Mouse (Mus musculus) CH12F3 (cell line): ENCODE results near the gene Mbd3.

Experiments used
- in situ Hi-C: fragments of 300-500 bp; cut with MboI; formaldehyde crosslinking; loops from 2 replicates; pipeline ENCODE4 v1.14.3; 2020; ENCODE audit warnings: low sequenced_read_pairs

Mbd3 gene

DNA sequence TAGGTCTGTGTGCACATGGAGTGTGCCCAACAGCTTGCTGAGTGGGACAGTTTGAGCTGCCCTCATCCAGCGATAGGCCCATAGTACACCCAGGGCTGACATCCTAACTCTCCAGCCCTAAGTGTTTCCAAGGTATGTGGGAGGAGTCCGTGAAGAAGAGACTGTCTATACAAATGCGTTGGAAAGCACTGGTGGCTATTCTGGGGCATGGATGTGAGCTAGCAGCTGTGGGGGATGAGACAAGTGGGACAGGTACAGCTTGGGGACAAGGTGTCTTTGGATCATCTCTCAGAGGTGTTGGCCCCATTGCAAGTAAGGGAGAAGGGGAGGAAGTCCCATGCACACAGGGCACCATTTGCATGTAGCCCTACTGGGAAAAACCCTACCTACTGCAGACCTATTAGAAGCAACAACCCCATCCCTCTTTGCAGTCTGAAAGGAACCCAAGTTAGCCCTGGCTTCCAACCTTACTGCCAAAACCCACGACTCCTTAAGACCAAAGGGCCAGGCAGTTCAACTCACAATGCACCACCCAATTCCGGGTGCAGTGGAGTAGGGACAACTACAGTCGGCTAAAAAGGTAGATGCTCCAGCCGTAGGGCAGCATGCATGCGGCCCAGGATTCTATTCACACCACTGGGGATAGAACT lies 1.7 kb downstream of the Mbd3 start:
- in situ Hi-C loops, result no loop called here

DNA sequence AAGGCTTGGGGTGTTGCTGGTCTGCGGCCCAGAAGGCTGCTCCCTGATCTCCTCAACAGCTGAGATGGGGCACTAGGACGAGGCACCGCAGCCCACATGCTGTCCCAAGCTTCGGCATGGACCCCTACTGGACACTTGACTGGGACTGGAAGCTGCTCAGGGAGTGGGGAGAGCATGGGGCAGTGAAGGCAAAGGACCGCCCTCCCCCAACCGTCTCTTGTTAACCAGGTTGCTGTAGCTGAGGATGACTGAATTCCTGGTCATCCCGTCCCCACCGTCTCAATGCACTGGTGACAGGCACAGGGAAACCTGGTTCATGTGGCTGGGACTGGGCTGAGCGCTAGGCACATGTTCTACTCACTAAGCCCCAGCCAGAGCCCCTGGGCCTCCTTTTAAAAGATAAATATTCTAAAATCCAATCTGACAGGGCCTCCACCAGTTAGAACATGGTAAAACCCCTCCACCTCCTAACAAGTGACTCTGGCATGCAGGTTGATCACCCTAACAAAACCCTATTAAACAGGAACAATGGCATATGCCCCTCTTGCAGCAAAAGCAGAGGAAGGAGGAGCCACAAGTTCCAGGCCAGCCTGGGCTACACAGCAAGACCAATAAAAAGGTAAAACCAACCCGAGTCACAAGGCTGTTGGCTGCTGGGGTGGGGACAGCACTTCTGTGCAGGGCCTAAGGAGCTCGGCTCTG lies 2.4 kb downstream of the Mbd3 start:
- in situ Hi-C loops, result no loop called here

DNA sequence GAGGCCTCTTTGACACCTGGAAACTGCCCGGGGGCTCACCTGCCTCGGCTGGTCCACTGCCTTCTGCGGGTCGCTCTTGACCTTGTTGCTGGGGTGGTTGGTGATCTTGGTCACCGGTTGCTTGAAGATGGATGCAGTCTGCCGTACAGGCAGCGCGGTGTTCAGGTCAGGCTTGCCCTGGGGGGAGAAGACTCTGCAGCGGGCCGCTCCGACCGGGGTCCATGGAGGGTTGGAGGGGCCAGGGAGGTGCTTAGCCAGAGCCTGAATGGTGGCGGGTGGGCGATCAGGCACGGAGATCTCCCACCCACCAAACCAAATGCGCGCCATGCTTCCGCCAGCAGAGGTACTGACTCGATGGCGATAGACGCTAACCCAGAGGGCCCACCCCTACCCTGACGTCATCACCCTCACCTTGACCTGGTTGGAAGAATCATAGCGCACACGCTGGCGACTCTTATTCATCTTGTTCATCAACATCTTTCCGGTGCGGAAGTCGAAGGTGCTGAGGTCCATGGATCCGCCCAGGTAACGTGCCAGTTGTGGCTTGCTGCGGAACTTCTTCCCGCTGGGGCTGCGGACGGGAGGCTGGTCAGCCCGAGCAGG lies 4.2 kb downstream of the Mbd3 start:
- in situ Hi-C loops, result no loop called here

DNA sequence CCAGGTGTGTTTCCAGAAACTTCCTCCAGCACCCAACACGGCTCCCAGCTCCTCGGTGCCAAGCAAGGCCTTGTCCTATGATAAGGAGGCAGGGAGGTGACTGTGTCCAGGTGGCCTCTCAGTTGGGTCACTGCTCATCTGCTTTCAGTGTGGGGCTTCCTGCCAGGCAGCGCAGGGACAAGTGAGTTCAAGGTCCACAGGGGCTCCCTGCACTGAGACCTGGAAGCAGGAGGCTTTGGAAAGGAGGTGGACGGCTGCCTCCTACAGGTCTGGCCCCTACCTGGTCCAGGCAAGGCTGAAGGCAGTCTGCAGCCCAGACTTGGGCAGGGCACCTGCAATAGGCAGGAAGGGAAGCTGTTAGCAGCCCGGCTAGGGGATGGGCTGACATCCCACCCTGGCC lies 6.7 kb downstream of the Mbd3 start:
- in situ Hi-C loops, result no loop called here

DNA sequence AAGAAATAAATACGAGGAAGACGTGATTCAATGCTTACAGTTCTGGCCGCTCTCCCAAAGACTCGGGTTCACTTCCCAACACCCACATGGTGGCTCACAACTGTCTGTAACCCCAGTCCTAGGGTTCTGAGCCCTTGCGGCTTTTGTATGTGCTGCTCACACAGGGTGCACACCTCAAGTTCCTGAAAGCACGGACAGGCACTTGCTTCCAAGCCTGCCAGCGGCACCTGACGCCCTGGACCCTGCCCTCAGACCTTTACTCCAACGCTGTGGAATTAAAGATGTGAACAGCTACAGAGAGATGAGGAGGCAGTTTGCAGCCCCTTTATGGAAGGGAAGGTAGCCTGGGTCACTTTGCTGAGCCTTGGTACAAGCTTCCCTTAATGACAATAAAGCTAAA lies 8.7 kb downstream of the Mbd3 start:
- in situ Hi-C loops, result no loop called here

DNA sequence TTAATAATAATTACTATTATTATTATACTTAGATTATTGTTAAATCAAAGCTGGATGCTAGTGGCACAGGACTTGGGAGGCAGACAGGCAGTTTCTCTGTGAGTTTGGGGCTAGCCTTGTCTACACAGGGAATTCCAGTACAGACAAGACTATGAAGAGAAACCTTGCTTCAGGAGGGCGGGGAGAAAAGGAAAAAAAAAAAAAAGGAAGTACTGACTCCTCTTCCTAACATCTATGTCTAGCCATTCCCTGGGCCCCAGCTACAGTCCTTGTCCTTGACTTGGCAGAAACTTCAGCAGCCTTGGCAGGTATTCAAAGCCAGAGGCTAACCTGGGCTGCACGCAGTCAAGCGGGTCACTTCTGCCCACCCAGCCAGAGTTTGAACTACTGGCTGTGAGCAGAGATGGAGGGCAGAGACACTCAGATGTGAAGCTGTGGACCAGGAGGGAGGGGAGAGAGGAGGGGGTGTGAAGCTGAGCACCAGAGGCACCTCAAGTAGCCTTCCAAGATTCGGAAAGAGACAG lies 10.1 kb downstream of the Mbd3 start:
- in situ Hi-C loops, result no loop called here

DNA sequence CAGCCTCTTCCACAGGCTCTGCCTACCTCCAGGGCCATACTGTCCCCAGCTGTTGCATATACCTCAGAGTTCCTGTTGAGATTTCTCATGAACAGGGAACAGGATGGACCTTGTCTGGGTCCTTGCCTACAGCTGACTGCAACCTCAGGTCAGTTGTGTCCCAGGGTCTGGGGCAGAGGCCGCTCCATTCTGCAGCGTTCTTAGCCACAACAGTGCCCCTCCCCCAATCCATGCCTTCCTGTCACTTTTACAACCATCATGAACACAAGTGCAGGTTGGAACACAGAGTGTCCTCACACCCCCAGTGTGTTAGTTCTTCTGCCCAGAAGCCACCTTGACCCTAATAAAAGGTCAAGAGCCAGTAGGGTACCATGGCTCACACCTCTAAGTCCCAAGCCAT lies 10.6 kb downstream of the Mbd3 start:
- in situ Hi-C loops, result no loop called here

DNA sequence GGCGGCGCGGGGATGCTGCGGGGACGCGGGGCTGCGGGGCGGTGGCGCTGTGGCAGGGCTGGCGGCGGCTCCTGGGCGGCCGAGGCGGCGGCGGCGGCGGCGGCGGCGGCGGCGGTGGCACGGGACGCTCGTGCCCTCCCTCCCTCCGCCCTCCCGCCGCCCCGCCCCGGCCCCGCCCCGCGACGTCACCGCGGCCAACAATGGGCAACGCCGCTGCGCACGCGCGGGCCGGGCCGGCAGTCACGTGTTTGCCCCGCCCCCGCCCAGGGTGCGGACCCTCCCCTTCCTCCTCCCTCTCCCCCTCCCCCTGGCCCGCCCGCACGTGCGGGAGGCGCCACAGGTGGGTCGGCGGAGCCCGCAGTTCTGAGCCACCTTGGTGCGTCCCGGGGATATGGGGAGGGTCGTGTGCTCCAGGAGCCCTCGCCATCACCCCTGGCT lies 11.8 kb downstream of the Mbd3 start, which contains the start of gene Mex3d:
Mex3d (minus strand) TSS at position 138 of the 438 bp plus-strand sequence.
- in situ Hi-C loops, result no loop called here

DNA sequence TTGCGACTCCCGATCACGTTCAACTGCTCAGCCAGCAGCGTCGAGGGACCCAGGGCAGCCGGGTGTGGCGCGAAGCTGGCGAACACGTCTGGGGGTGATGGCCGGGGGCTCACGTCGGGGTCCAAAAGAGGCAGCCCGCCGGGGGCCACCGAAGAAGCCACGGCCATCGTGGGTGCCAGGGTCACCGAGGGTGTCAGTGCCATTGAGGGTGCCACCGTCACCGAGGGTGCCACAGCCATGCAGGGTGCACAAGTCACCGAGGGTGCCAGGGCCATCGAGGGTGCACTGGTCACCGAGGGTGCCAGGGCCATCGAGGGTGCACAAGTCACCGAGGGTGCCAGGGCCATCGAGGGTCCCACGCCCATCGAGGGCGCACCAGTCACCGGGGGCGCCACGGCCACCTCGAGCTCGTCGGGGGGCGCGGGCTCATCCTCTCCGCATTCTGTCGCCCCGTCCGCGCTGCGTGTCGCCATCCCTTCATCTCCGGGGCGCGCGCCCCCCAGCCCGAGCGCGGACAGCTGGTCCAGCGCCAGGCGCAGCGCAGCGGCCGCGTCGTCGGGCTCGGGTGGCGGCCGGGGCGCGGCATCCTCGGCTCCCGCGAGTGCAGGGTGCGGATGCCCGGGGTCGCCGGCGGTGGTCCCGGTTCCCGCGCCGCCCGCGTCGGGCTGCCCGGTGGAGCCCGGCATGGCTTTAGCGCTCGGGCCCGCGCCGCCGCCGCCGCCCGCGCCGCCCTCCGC lies 12.4 kb downstream of the Mbd3 start:
- in situ Hi-C loops, result no loop called here

DNA sequence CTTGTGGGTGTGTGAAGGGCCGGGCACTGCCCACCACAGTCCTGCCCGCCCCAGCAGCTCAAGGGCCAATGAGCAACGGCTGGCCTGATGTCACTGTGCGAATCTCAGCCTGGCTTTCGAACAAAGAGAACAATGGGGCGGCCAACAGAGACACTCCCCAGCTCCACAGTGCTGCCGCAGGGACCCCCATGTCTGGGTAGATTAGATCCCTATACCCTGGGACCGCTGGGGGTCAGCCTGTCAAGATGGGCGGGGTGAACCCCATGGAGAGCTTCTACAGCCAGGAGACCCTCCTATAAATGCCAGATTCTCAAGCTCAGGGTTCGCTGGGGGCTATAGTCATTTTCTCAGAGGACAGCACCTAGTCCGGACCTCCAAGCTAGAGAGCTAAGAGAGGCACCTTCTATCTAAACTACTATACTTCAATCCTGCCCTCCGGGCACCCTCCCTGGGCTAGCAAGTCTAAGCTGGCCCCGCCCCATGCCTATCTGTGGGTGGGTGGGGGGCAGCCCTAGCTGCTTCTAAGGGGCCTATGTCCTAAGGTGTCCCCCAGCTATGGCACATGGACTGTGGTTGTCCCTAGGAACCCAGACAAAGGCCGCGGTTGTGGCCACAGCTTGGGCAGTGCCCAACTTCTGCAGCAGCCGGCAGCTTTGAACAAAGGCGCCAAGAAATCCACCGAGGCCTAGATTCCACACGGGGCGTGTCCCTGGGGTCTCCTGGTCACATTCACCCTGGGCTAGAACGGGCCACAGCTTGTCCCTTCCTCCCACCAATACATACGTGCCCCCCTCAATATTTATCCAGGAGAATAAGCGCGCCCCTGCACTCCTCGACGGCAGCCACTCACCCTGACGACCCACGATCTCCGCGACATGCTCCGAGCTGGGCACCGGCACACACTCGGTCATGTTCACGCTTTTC lies 13.3 kb downstream of the Mbd3 start:
- in situ Hi-C loops, result no loop called here

DNA sequence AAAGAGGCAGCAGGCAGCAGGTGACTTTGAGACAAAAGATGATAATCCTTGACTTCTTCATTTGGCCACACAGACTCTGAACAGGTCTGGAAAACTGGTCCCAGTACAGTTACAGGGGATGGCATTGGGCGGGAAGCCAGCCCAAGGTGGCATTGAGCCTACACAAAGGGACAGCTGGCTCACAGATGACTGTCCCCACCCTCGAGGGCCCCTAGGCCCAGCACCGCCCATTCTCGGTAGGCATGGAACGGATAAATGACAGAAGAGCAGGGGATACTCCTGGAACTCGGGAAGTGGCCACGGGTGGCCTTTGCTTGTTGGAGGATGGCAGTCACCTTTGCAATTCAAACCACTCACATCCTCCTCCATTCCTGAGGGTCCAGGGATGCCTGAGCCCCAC lies 14.0 kb downstream of the Mbd3 start:
- in situ Hi-C loops, result no loop called here

DNA sequence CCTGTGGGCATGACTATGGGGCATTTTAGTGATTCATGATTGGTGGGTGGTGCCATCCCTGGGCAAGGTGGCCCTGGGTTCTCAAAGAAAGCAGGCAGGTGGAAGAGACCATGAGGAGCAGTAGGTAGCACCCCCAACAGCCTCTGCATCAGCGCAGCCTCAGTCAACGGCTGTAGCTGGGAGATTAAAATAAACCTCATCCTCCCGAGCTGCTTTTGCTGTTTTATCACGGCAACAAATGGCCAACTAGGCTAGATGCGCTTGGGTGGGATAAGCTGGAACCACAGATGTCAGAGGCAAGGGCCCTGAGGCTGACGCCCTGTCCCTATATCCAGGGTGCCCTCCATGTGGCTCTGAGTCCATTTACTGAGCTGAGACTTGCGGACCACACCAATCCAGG lies 14.6 kb downstream of the Mbd3 start:
- in situ Hi-C loops, result no loop called here

DNA sequence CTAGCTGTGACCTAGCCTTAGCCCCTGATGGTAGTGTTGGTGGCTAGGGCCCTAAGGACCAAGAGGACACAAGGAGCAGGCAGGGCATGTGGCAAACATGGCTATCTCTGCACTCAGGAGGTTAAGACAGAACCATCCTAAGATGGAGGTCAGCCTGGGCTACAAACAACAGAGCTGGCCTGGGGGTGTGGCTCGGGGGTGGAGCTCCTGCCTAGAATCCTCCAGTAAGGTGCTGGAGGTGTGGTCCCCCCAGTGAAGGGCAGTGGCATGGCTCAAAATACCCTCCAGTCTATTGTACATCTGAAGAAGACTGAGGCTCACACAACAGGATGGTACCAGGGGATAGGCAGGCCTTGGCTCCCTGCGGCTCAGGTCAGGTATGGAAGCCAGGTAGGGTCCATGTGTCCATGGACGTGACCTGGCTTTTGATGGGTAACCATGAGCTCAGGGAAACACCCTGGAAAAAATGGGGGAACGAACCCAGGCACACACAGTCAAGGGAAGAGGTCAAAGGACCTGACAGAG lies 15.2 kb downstream of the Mbd3 start:
- in situ Hi-C loops, result no loop called here

DNA sequence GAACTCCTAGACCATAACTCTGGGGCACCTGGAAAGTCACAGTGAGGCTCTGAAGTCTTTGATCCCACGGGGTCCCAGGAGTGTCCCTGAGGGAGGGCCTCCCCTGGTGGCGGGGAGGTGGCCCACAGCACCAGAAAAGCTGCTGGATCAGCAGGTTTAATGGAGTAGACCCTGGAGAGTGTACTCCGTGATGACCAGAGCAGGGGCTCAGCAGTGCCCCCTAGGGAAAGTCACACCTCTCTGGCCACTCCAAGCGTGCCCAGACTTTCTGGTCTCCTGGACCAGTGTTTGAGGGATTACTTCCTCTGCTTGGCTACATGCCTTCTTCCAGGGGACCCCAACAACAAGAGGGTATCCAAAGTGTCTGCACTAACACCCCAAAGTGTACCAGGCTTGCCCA lies 15.9 kb downstream of the Mbd3 start:
- in situ Hi-C loops, result no loop called here

DNA sequence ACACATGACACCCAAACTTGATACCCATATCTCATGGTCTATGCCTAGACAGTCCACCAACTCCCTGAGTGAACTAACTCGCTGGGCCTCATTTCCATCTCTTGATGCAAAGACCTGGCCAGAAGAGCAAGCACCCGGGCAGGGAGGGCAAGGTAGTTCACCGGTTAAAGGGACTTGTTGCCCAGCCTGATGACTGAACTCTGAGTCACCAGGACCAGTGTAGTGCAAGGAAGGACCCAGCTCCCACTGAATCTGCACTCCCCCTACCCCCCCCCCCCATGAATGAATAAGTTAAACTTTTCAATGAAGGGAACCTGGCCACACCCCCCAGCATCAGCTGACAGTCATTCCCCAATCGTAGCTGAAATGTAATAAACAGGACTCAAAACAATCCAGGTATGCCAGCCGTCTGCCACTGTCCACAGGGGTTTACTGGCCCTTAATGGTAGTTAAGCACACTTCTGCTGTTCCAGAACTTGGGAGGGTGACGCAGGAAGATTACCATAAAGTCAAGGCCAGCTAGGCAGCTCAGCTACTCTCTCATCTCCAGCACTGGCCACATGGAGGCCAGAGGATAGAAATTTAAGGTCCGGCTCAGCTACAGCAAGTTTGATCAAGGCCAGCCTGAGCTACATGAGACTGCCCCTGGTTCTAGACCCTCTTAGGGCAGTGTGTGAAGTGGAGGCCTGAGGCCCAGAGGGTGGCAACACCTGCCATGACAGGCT lies 16.5 kb downstream of the Mbd3 start:
- in situ Hi-C loops, result no loop called here

DNA sequence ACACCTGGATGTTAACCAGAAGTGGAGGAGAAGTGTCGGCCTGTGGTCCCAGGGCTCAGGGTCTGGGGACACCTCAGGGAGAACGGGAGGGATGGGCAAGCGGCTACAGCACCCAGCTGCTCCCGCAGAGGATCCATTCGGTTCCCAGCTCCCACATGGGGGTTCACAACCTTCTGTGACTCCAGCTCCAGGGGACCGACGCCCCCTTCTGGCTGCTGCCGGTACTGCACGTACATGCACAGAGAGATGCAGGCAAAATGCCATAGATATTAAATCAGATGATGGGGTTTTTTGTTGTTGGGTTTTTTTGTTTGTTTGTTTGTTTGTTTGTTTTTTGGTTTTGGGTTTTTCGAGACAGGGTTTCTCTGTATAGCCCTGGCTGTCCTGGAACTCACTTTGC lies 21.6 kb downstream of the Mbd3 start:
- in situ Hi-C loops, result no loop called here

DNA sequence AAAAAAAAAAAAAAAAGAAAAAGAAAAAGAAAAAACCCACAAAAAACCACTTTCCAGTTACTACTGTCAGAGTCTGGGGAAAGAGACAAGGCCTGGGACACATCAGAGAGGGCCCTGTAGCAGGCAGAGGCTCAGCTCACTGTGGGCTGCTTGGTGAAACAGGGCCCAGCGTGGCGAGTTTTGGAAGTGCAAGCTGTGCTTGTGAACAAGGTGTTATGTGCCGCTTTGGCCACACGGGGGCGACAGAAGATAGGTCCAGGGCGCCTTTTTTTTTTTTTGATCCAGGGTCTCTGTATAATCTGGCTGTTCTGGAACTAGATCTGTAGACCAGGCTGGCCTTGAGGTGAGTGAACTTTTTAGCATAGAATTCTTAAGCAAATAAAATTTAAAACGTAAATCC lies 23.2 kb downstream of the Mbd3 start:
- in situ Hi-C loops, result no loop called here

DNA sequence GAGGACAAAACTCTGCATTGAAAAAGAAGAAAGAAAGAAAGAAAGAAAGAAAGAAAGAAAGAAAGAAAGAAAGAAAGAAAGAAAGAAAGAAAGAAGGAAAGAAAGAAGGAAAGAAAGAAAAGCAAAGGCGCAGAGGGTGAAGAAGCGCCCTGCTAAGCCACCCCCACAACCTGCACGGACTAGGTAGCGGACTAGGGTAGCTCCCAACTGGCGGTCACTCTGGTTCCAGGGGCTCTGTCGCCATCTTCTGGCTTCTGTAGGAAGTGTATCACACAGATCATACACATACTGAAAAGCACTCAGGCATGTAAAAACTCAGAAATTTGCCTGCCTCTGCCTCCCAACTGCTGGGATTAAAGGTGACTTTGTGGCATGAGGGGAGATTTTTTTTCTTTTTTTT lies 25.3 kb downstream of the Mbd3 start:
- in situ Hi-C loops, result no loop called here

DNA sequence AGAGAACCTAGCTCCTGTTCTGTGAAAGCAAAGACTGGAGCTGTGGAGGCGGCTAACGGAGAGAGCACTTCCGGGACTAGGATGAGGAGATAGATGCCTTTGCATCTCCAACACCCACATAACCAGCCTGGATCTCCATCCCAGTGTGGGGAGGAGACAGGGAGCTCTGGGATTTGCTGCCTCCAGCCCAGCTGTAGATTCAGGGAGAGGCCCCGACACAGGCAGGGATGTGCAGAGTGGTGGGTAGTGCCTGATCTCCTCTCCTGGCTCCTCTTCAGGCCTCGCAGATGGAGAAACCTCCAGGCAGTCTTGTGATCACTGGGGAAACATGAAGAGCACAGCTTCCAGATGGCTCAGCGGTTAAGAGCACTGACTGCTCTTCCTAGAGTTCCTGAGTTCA lies 26.6 kb downstream of the Mbd3 start:
- in situ Hi-C loops, result no loop called here
